Mouse (Mus musculus): ENCODE data around the gene Ifrd1. TPM values are rescaled to one million over a fixed set of nuclear protein-coding genes. Genes with fewer than 3 reads are reported as not detected.
A peak's percentile ranks its signal among the peaks of the same experiment; 100 is the strongest.

Gene Ifrd1
- polyA plus RNA-seq, 1 experiment from 2014 or later, result 188 TPM

DNA sequence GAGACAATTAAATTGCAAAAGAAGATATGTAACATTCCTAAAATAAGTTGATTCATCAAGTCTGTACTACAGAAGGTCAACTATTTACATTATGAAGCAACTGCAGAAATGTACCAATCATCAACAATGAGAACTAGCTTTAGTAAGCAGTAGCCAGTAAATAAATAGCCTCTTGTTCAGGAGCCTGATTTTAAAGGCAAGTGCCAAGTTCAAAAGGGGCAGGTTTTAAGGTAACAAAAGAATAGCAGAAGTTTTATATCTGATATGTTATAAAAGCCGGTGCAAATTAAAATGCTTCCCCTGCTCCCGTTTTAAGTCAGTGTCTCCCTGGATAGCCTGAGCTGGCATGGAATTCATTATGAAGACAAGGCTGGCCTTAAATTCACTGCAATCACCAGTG, 30.5 kb downstream of the Ifrd1 start:
- Histone ChIP-seq H3K27ac (ENCODE audit: low read depth, low read length) (no peak overlapping the region), H3K4me1 (ENCODE audit: control insufficient read depth, insufficient read depth, low read length) (peaks cover 17% of the 10 kb centered on the region), H3K9ac (ENCODE audit: low read length) (no peak overlapping the region), H3K27me3 (replicated peaks; ENCODE audit: control insufficient read depth, insufficient read depth, low read length) (no peaks in the 10 kb centered on the region), H3K4me3 (ENCODE audit: low read depth, low read length) (no peak overlapping the region), H3K4me2 (ENCODE audit: low read length) (no peak overlapping the region), H3K9me3 (replicated peaks; ENCODE audit: control insufficient read depth, low read length) (no peaks in the 10 kb centered on the region), H3K36me3 (ENCODE audit: control insufficient read depth, insufficient read depth, low read length) (peaks cover 45% of the 10 kb centered on the region)
- DNase-seq (ENCODE audit: low spot score) (no peak), ATAC-seq (no peak)
- 92% methylated on average over 2 of the region's 2 CpGs for WGBS

DNA sequence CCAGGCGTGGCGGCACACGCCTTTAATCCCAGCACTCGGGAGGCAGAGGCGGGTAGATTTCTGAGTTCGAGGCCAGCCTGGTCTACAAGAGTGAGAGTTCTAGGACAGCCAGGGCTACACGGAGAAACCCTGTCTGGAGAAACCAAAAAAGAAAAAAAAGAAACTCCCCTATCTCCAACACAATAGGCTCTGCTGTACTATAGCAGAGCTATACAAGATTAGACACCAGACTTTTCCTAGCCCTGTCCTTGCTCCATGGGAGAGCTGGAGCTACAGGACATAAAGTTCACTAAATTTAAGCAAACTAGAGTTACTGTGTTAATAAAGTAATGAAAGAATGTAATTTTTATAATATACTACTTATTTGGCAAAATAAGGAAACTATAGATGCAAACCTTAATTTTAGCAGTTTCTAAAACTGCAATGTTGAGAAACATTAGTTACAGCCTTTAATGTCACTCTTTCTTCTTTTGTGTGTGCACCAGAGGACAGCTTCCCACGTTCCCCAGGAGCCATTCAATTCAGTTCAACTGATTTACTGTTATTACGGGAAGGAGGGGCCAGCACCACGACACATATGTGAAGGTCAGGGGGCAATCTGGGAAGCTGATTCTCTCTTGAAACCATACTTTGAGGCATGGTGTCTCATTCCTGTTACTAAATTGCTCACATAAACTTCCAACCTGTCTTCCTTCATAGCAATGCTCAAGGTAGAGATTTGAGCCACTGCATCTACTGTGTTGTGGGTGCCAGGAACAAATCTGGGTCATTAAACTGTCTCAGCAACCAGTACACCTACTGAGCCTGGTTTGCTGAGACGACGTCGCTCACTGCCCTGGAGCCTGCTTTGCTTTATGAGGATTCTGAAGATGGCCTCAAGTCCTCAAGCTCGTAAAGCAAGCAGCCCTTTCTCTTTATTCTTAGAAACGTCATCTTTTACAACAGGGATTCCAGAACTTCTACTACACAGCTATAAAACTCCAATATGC, 33.1 kb downstream of the Ifrd1 start:
- Histone ChIP-seq H3K4me3 (ENCODE audit: low read depth, low read length) (no peak overlapping the region), H3K27me3 (replicated peaks; ENCODE audit: control insufficient read depth, insufficient read depth, low read length) (no peaks in the 10 kb centered on the region), H3K36me3 (ENCODE audit: control insufficient read depth, insufficient read depth, low read length) (peaks cover 68% of the 10 kb centered on the region), H3K4me1 (ENCODE audit: control insufficient read depth, insufficient read depth, low read length) (peaks cover 6% of the 10 kb centered on the region; the same call in 1 of the 2 replicates), H3K4me2 (ENCODE audit: low read length) (no peak overlapping the region), H3K27ac (ENCODE audit: low read depth, low read length) (no peak overlapping the region), H3K9ac (ENCODE audit: low read length) (no peak overlapping the region), H3K9me3 (replicated peaks; ENCODE audit: control insufficient read depth, low read length) (no peaks in the 10 kb centered on the region)
- DNase-seq (ENCODE audit: low spot score) (no peak), ATAC-seq (no peak)
- 94% methylated on average over 15 of the region's 15 CpGs for WGBS

DNA sequence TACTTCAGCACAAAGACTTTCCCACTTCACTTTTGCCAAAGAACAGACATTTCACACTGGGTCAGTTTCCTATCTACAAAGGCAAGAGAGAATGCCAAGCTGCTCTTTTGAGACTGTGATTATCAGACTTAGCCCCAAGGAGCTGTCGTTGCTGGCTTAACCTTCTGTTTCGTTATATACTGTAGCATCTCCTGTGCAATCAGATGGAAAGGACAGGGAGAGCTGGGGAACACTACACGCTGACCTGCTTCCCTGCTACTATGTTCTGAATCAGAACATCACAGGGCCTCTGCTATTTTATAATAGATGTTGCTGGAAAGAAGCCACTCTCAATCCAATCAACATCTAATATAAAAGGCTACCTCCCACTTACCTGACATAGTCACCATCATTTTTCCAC, 39.3 kb downstream of the Ifrd1 start:
- Histone ChIP-seq H3K4me3 (ENCODE audit: low read depth, low read length) (no peak overlapping the region), H3K4me2 (ENCODE audit: low read length) (no peak overlapping the region), H3K27ac (ENCODE audit: low read depth, low read length) (no peak overlapping the region), H3K36me3 (ENCODE audit: control insufficient read depth, insufficient read depth, low read length) (peaks cover 78% of the 10 kb centered on the region), H3K4me1 (ENCODE audit: control insufficient read depth, insufficient read depth, low read length) (no peaks in the 10 kb centered on the region), H3K27me3 (replicated peaks; ENCODE audit: control insufficient read depth, insufficient read depth, low read length) (no peaks in the 10 kb centered on the region), H3K9me3 (replicated peaks; ENCODE audit: control insufficient read depth, low read length) (no peaks in the 10 kb centered on the region), H3K9ac (ENCODE audit: low read length) (no peak overlapping the region)
- no peak for ATAC-seq
- no peak for DNase-seq (ENCODE audit: low spot score)
- 85% methylated on average over 3 of the region's 3 CpGs for WGBS

DNA sequence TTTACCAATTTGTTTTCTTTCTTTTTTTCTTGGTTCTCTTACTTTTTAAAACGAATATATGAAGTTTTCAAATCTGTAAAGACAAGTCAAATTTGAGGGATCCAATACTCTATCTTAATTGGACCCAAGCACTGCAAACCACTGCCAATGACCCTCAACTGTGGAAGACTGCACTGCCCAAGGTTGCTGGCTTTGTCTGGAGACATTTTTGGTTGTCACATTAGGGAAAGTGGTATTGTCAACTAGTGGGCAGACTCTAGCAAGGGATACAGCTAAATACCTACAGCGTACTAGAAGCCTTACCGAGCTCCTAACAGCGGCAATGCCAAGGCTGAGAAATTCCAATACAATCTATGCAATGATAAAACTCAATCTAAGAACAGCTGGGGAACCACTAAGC, 40.4 kb downstream of the Ifrd1 start:
- DNase-seq (ENCODE audit: low spot score) (no peak), ATAC-seq (no peak)
- H3K27me3 ChIP-seq (replicated peaks; ENCODE audit: control insufficient read depth, insufficient read depth, low read length), result no peaks in the 10 kb centered on the region
- H3K9ac ChIP-seq (ENCODE audit: low read length), result no peak overlapping the region
- H3K4me2 ChIP-seq (ENCODE audit: low read length), result no peak overlapping the region
- 96% methylated on average over 4 of the region's 4 CpGs for WGBS
- H3K27ac ChIP-seq (ENCODE audit: low read depth, low read length), result no peak overlapping the region
- no peaks in the 10 kb centered on the region for H3K4me1 ChIP-seq (ENCODE audit: control insufficient read depth, insufficient read depth, low read length)
- no peak overlapping the region for H3K4me3 ChIP-seq (ENCODE audit: low read depth, low read length)
- H3K9me3 ChIP-seq (replicated peaks; ENCODE audit: control insufficient read depth, low read length), result no peaks in the 10 kb centered on the region
- peaks cover 76% of the 10 kb centered on the region for H3K36me3 ChIP-seq (ENCODE audit: control insufficient read depth, insufficient read depth, low read length)

DNA sequence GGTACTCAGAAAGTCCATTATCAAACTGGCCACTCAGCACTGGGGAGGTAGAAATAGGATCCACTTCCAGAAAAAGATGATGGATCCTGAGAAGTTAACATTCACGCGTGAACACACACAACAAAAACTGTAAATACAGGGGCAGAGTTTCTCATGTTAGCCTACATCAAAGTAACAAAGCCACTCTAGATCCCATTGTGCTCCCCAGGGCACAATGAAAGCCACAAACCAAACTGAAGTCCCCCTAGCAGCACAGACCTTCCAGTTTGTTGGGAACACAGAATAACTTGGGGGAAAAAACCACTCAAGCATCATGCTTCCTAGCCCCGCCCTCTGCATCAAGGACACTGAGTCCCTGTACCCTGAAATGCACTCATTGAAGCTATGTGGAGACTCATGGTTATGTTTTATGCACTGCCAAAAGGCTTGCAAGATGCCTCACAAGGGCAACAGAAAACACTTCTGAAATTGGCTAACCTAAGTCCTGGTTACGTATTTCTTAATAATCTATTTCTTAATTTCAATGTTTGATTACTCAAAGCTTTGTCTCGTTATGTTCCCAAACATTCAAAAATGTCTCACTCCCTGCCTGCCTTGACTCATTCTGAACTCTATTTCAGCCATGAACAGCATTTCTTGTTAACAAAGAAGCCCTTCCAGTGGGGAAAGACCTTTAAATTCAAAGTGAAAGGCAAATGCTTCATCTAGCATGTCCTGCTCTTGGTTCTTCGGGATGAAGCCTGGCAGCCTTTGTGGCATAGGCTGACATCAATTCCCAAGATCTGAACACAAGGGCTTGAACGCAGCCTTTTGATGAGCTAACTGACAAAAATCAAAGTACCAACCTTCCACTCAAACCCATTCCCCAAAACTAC, 45.9 kb downstream of the Ifrd1 start:
- Histone ChIP-seq H3K9me3 (replicated peaks; ENCODE audit: control insufficient read depth, low read length) (no peaks in the 10 kb centered on the region), H3K27me3 (replicated peaks; ENCODE audit: control insufficient read depth, insufficient read depth, low read length) (no peaks in the 10 kb centered on the region), H3K4me3 (ENCODE audit: low read depth, low read length) (no peak overlapping the region), H3K4me2 (ENCODE audit: low read length) (no peak overlapping the region), H3K9ac (ENCODE audit: low read length) (no peak overlapping the region), H3K27ac (ENCODE audit: low read depth, low read length) (no peak overlapping the region), H3K4me1 (ENCODE audit: control insufficient read depth, insufficient read depth, low read length) (no peaks in the 10 kb centered on the region), H3K36me3 (ENCODE audit: control insufficient read depth, insufficient read depth, low read length) (peaks cover 57% of the 10 kb centered on the region)
- DNase-seq (ENCODE audit: low spot score) (no peak), ATAC-seq (no peak)
- 90% methylated on average over 7 of the region's 7 CpGs for WGBS

DNA sequence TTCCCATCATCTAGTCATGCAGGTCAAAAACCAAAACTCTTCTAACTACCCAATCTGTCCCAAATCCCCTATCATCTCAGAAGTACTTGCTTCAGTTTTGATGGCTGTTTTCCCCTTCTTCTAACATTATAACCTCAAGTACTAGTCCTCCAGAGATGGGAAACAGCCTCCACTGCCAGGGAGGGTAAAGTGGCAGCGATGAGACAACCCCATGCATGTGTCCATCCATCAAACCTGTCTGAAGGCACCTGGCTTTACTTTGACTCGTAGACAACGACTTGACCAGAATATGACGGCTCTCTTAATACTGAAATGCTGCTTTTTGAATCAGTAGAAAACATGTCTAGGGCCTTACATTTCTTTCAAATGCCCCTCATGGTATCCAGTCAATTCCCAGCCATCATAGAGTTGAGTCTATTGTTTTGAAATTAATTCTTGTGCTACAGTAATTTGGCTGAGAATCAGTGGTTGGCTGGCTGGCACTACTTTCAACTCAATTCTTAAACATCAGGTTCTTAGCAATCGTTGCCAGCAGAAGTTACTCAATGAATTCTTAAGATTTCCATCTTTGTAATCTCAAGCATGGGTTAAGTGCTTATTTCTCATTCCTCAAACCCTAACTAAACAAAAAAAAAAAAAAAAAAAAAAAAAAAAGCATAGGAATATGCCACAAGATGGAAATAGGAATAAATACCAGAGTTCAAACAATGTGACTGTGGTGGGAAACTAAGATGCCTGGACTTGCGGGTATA, 47.6 kb downstream of the Ifrd1 start:
- ATAC-seq (no peak), DNase-seq (ENCODE audit: low spot score) (no peak)
- no peaks in the 10 kb centered on the region for H3K27me3 ChIP-seq (replicated peaks; ENCODE audit: control insufficient read depth, insufficient read depth, low read length)
- no peak overlapping the region for H3K4me3 ChIP-seq (ENCODE audit: low read depth, low read length)
- H3K9me3 ChIP-seq (replicated peaks; ENCODE audit: control insufficient read depth, low read length), result no peaks in the 10 kb centered on the region
- no peaks in the 10 kb centered on the region for H3K4me1 ChIP-seq (ENCODE audit: control insufficient read depth, insufficient read depth, low read length)
- 89% methylated on average over 6 of the region's 6 CpGs for WGBS
- peaks cover 40% of the 10 kb centered on the region for H3K36me3 ChIP-seq (ENCODE audit: control insufficient read depth, insufficient read depth, low read length)
- H3K4me2 ChIP-seq (ENCODE audit: low read length), result no peak overlapping the region
- H3K9ac ChIP-seq (ENCODE audit: low read length), result no peak overlapping the region
- H3K27ac ChIP-seq (ENCODE audit: low read depth, low read length), result no peak overlapping the region

DNA sequence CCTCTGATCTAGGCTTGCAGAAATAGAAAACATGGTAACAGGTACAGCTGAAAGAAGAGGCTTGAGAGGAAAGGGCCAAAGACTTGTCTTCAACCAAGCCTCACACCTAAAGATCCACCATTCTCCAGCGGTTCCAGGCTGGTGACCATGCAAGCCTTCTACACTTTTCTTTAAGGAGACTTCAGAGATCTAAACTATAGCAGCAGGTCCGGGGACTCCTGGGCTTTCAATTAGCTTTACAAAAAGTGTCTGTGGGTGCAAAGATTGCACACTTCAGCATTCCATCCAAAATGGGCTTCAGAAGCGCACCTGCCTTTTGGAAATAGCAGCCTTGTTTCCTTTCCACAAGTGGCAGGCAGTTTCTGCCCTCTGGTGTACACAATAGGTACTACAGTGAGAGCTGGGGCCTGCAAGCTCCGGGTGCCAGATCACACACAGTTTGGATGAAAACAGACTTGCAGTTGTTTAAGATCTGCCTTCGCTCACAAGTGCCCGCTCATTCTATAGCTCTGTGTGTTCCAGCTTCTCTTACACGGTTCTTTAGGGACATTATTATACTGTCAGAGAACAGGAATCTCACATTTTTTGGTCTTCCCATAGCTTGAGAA, 48.4 kb downstream of the Ifrd1 start:
- ATAC-seq, result peak; percentile 46; the same call in 1 of the 2 replicates
- Histone ChIP-seq H3K27me3 (replicated peaks; ENCODE audit: control insufficient read depth, insufficient read depth, low read length) (no peaks in the 10 kb centered on the region), H3K4me1 (ENCODE audit: control insufficient read depth, insufficient read depth, low read length) (no peaks in the 10 kb centered on the region), H3K36me3 (ENCODE audit: control insufficient read depth, insufficient read depth, low read length) (peaks cover 33% of the 10 kb centered on the region), H3K27ac (ENCODE audit: low read depth, low read length) (no peak overlapping the region), H3K4me2 (ENCODE audit: low read length) (no peak overlapping the region), H3K9me3 (replicated peaks; ENCODE audit: control insufficient read depth, low read length) (no peaks in the 10 kb centered on the region), H3K4me3 (ENCODE audit: low read depth, low read length) (no peak overlapping the region), H3K9ac (ENCODE audit: low read length) (no peak overlapping the region)
- 47% methylated on average over 7 of the region's 7 CpGs for WGBS
- peak; percentile 72 for DNase-seq (ENCODE audit: low spot score)

DNA sequence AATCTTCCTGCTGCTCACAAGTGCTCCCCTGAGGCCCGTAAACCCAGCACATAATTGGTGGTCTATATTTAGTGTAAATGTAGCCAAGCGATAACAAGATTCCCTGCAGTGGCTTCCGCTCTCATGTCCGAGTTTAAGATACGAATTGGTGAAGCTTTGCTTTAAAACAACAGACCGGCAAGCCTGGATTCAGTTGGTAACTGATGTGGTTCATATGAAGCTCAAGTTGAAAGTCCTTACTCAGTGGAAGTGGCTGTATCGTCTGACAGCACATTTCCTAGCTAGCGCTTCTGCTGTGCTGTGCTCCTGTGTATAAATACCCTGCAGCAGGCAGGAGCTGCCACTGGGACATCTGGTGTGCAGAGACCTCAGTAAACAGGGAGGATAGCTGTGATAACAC, 49.0 kb downstream of the Ifrd1 start, which contains the start of gene Lsmem1:
Lsmem1 (minus strand) TSS at position 189 of the 400 bp plus-strand sequence.
- H3K27me3 ChIP-seq (replicated peaks; ENCODE audit: control insufficient read depth, insufficient read depth, low read length), result no peaks in the 10 kb centered on the region
- no peaks in the 10 kb centered on the region for H3K9me3 ChIP-seq (replicated peaks; ENCODE audit: control insufficient read depth, low read length)
- 87% methylated on average over 8 of the region's 8 CpGs for WGBS
- H3K4me2 ChIP-seq (ENCODE audit: low read length), result no peak within 1 kb of the TSS
- H3K27ac ChIP-seq (ENCODE audit: low read depth, low read length), result no peak within 1 kb of the TSS
- H3K4me1 ChIP-seq (ENCODE audit: control insufficient read depth, insufficient read depth, low read length), result no peaks in the 10 kb centered on the region
- DNase-seq (ENCODE audit: low spot score), result no peak
- H3K4me3 ChIP-seq (ENCODE audit: low read depth, low read length), result no peak within 1 kb of the TSS
- peaks cover 27% of the 10 kb centered on the region for H3K36me3 ChIP-seq (ENCODE audit: control insufficient read depth, insufficient read depth, low read length)
- H3K9ac ChIP-seq (ENCODE audit: low read length), result no peak within 1 kb of the TSS
- peak; percentile 44; the same call in 1 of the 2 replicates for ATAC-seq

Data from forebrain, embryonic 14.5 days (tissue).